Mouse (Mus musculus): ENCODE measurements around the gene Cilp.

DNA sequence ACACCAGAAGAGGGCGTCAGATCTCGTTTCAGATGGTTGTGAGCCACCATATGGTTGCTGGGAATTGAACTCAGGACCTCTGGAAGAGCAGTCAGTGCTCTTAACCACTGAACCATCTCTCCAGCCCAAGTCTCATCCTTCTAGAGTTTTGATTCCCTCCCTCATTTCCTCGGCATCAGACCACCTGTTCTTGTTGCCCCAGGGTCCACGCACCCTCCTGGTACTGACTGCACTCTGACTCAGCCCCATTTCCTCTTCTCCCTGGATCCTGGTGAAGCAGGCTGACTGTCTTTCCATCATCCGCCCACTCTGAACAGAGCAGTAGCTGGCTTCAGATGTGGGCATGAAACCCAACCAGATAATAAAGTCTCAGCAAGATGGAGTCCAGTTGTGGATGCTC lies 23.0 kb upstream of the Cilp start:
- TF ChIP-seq TAL1 (IDR thresholded peaks at IDR 0.05; ENCODE audit: low read length): no peak
- no peak for TF ChIP-seq GATA1 (IDR thresholded peaks at IDR 0.05; ENCODE audit: low read length)
